Mouse (Mus musculus): ENCODE measurements around the gene Lrp1.

The Lrp1 gene

DNA sequence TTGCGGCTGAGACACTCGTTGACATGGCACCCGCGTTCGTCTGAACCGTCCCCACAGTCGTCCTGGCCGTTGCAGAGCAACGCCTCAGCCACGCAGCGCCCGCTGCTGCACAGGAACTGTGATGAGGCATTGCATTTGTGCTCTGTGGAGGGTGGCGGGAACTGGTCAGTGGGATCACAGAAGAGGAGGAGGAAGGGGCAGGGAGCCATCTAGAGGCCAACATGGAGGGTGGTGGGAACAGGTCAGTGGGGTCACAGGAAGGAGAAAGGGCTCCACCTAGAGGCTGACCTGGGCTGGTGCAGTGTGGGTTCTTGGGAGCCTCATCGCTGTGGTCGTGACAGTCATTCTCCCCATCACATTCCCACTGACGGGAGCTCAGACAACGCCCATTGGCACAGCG, 65.2 kb downstream of the Lrp1 start:
- DNase-seq (ENCODE audit: low spot score) = no peak

DNA sequence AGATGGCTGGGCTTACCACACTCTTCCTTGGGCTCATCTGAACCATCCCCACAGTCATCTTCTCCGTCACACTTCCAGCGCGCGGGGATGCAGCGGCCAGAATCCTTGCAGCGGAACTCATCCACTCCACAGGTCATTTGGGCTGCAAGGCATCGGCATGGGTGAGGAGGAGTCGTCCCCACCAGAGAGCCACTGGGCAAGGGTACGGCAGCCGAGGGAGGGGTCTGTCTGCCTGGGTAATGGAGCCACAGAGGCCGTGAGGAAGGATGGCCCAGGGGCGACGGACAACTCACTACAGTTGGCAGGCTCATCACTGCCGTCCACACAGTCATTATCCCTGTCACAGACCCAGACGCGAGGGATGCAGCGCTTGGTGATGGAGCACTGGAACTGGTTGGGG, 71.1 kb downstream of the Lrp1 start:
- DNase-seq (ENCODE audit: low spot score) = no peak

DNA sequence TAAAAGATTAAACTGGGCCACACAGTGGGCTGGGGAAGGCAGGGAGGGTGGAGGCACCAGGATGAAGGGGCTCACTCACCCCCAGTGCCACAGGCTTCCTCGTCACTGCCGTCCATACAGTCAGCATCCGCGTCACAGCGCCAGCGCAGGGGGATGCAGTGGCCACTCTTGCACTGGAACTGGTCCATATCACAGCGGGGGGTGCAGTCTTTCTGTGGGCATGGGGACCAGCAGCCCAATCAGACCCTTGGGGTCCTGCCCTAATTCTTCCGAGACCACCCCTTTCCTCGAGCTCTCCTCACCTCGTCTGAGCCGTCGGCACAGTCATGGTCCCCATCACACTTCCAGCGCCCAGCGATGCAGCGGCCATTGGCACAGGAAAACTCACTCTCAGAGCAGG, 72.7 kb downstream of the Lrp1 start:
- no peak for DNase-seq (ENCODE audit: low spot score)

DNA sequence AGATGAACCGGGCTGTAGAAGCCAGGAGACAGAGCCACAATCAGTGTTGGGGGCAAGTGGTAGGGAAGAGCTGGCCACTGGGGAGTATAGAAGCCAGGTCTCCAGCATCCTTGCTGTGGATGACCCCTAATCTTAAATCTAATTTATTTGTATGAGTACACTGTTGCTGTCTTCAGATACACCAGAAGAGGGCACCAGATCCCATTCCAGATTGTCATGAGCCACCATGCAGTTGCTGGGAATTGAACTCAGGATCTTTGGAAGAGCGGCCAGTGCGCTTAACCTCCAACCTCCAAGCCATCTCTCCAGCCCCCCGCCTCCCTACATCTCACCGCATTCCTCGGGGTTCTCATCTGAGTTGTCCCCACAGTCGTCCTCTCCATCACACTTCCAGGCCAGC, 74.4 kb downstream of the Lrp1 start:
- DNase-seq (ENCODE audit: low spot score) = no peak

DNA sequence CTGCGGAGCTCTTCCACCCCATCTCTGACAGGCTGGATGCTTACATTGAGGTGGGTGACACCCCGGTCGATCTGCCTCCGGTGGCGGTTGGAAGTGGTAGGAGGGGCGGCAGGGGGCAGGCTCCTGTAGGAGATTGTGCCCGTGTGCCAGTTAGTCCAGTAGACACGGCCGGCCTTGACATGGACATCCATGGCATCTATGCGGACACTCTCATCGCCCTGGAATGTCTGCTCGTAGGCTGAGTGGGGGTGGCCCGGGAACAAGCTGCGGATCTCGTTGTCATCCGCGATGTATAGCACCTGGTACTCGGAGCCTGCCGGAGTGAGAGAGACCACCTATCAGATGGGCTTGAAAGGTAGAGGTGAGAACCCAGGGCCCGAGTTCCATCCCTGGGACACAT, 76.6 kb downstream of the Lrp1 start:
- no peak for DNase-seq (ENCODE audit: low spot score)

DNA sequence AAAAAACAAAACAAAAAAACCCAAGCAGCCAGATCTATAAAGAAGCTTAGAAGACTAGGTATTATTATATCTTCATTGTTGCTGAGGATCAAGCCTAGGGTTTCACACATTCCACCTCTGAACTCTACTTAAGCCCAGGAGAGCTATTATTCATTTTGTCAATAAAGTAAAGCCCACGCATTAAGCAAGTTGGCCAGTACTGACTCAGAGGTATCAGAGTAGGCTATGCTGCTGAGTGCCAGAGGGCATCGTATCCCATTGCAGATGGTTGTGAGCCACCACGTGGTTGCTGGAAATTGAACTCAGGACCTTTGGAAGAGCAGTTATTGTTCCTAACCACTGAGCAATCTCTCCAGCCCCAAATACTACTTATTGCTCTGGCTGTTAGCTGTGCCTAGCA, 77.0 kb downstream of the Lrp1 start:
- no peak for DNase-seq (ENCODE audit: low spot score)

DNA sequence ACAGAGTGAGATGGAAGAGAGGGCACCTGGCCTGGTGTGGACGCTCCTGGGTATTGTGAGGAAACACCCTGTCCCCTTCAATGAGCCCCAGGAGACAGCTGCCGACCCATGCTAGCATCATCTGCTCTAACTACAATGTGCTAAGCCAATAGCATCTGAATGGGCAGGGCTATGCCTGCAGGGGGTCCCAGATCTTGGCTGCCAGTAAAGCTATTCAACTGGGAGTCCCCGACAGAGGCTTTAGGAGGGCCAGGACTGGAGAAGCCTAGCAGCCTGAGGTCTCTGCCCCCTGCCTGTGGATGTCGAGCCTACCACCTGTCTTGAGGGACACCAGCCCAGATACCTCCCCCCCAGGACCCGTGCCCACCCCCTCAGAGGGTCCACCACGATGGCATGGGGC, 78.2 kb downstream of the Lrp1 start:
- no peak for DNase-seq (ENCODE audit: low spot score)

DNA sequence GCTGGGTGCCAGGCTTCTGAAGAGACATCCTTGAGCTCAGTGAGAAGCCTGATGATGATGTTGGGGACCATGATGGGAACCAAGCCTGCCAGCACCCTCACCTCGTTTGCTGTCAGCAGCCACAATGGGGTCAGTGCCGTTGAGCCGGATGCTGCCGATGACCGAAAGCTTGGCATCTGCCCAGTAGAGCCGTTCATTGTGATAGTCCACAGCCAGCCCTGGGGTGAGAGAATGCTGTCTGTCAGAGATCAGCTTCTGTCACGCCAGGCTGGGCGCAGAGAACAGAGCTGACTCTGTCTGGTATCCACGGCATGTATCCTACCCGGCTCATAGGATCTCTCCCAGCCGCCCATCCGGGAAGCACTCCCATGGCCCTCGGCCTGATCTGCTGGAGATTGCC, 78.9 kb downstream of the Lrp1 start:
- no peak for DNase-seq (ENCODE audit: low spot score)

DNA sequence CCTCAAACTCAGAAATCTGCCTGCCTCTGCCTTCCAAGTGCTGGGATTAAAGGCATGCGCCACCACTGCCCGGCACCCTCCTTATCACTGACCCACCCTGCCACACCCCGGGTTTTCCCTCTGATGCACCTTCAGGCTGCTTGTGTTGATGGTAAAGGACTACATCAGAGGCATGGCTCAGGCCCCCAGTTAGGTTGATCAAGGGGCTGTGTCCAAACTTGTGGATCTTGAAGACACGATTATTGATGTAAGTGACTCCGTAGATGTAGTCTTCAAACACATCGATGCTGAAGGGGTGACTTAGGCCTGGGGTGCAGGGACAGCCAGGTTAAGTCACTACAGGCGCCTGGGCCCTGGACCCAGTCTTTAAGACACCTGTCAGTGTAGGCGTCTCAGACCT, 79.4 kb downstream of the Lrp1 start:
- DNase-seq (ENCODE audit: low spot score) = no peak

DNA sequence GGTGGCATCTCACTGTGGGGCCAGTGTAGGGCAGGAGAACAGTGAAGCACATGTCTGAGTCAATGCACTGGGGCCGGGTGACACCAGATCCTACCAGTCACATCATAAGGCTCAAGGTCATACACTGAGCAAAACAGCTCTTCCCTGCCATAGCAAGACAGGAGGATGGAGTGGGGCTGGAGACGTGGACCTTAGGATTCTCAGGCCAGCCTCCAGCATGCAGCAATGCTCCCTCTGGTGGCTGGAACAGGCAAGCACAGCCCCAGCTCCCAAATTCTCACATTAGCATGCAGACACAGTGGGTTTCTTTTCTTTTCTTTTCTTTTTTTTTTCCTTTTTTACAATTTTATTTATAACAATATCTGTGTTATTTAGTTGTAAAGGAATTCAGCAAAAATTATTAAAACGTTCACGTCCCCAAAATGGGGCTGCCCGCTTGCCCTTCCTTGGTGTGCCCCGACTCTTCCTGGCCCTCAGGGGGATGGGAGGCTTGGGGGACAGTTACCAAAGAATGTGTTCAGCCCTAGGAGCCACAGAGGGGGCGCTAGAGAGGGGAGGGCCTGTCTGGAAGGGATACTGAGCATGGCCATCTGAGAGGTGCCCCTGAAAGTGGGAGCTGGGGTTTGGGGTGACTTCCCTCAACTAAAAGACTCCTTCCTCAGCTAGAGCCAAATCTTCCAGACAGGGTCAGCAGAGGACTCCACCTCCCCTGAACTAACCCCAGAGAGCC, 82.9 kb downstream of the Lrp1 start:
- peak; percentile 79 for DNase-seq (ENCODE audit: low spot score)

DNA sequence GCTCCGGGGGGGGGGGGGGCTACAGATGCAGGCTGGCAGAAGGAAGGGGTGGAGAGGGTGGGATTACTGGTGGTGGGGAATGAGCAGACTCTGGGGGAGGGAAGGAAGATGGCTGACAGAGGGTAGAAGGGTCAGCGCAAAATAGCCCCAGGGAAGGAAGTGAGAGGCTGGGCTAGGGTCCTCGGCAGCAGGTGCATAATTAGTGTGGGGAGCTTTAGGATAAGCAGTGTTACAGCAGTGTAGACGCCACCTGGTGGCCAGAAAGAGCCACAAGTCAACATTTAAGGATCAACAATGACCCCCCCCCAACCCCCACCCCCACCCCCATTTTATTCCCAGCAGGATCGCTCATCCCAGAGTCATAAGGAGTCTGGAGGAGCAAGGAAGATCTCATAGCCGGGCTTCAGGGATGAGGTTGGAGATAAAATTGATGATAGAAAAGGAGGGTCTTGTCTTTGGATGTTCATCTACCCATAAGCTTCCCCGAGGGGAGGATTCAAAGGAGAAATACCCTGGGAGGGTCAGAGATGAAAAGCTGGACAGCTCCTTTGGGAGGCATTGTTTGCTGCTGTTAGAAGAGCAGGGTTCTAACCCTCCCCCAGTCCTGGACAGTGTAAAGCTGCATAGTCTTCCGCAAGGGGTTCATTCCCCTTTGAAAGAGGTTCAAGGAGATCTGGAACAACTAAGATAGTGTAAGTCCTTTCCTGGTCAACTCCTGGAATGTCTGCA, 84.2 kb downstream of the Lrp1 start:
- DNase-seq (ENCODE audit: low spot score) = peak; percentile 29

DNA sequence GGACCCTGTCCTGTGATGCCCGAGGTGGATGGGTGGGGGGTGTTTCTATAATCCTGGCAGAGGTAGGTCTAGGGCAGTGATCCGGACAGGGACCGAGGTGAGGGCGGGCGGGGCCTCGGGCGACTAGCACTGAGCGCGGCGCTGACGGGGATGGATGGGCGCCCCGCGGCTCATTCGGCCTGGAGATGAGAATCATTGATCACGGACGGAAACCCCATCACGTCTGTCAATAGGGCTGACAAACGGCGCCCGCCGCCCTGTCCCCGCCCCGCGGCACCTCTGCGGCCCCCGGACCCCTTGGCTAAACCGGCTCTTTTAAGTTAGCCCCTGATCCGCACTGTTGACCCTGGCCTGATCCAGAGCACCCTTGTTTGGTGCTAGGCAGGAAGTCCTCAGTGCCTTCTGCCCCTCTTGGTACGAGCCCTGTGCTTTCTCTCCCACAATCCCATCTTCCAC, 86.0 kb downstream of the Lrp1 start:
- DNase-seq (ENCODE audit: low spot score) = no peak

DNA sequence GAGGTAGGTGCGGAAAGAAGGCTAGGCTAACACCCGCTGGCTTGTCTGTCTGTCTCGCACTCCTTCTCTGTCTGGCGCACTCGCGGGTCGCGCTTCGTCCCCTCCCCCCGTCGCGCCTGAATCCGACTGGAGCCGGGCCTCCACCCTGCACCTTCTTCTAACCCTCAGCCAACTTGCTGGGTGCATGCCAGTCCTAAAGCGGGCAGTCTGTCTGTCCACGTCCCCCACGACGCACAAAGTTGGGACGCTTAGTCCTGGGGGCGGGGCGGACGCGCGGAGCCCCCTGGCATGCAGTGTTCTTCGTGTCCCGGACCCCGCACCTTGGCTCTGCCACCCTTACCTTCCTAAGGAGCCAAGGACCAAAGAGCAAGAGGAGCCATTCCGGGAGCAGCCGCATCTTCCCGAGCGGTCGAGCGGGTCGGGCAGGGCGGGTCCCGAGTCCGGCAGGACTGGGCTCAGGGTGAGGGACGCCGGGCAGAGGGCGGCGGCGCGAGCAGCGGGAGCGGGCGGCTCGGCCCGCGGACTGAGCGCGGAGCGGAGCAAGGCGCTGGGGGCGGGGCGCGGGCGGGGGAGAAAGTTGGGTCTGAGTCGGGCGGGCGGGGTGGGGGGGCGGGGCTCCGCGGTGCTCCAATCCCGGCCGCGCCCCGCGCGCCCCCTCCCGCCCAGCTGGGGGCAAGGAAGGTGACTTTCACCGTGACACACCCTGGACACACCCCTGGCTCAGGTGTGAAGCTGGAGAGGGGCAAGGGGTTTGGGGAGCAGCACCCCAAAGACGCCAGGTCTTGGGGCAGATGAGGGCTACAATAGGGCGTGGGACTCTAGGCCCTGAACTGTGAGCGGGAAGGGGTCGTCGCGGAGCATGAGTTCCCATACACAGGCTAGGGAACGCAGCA, 86.7 kb downstream of the Lrp1 start, which contains the start of gene Nxph4:
Gene Nxph4, minus strand, starts transcription at position 524 of the 893 bp plus-strand sequence.
- no peak for DNase-seq (ENCODE audit: low spot score)

DNA sequence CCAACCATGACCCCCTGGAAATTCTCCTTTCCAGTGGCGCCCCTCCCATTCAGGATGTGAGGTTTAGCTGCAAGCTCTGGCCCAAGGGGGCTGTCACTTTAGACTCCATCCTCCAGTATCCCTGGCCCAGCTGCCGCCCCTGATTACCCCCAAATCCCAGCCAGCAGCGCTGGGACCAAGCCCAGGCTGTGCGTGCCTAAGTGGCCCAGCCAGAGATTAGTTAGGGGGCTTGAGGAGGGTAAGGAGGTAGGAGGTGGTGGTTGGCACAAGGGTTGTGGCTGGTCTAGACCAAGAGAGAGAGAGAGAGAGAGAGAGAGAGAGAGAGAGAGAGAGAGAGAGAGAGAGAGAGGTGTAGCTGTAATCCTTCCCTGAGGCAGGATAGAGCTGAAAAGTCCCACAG, 89.4 kb downstream of the Lrp1 start:
- no peak for DNase-seq (ENCODE audit: low spot score)

DNA sequence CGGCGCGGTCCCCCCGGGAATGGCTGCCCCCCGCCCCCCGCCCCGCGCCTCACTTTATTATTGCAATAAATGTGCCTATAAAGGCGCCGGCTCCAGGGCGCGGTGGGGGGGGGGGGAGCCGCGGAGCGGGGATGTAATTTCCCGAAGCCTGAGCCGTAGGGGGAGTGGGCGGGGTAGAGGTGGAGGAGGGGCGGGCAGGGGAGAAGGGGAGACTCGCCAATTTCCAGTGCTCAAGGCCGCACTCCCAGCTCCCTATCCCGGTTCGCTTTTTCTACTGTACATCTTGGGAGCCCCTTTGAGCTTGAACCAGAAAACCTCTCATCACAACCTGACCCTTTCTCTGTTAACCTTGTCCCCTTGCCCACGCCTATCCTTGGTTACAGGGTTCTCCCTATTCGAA, 90.0 kb downstream of the Lrp1 start:
- DNase-seq (ENCODE audit: low spot score) = no peak

DNA sequence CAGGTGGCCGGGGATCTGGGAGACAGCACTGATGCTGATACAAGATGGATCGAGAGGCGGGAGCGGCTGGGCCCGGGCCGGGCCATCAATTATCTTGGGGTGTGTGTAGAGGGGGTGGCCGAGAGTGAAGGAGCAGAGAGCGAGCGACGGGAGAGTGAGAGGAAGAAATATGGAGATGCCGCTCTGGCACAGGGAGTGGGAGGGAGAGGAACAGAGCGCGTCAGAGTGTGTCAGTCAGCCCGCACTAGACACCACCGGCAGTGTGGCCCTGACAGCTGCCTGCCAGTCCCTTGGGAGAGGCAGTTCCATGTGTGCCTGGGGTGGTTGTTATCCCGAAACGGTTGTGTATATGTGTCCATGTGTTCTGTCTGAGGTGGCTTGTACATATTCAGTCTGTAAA, 93.5 kb downstream of the Lrp1 start:
- no peak for DNase-seq (ENCODE audit: low spot score)

DNA sequence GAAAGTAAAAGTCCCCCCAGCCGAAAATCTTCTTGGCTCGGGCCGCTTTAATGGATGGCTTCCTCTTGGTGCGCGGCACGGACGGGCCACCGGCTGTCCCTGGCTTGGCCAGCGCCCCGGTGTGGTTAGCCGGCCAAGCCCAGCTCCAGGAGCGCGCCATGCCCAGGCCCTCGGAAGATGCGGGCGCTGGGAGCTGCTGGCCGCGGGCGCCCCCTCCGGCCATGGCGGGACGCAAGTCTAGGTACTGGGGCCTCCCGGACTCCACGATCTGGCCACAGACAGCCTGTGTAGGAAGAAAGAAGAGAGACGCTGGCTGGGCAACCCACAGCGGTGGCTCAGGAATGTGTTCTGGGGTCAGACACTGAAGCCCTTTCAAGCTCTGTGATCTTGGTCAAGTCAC, 94.3 kb downstream of the Lrp1 start:
- no peak for DNase-seq (ENCODE audit: low spot score)

DNA sequence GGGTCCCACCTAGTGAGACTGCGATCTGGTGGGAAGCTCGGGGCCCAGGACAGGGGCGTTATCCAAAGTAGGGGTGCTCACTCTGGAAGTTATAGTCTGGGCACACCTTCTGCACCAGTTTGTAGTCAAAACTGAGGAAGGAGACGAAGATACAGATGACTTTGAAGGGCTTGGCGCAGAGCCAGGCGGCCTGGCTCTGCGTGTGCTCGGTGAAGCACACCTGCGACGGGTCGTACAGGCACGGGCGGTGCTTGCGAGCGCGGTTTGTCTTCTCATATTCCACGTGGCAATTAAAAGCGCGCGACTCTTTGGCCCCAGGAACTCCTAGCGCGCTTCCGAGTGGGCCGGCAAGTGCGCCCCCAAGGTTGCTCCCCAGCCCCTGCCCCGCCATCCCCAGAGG, 94.9 kb downstream of the Lrp1 start:
- DNase-seq (ENCODE audit: low spot score) = no peak

DNA sequence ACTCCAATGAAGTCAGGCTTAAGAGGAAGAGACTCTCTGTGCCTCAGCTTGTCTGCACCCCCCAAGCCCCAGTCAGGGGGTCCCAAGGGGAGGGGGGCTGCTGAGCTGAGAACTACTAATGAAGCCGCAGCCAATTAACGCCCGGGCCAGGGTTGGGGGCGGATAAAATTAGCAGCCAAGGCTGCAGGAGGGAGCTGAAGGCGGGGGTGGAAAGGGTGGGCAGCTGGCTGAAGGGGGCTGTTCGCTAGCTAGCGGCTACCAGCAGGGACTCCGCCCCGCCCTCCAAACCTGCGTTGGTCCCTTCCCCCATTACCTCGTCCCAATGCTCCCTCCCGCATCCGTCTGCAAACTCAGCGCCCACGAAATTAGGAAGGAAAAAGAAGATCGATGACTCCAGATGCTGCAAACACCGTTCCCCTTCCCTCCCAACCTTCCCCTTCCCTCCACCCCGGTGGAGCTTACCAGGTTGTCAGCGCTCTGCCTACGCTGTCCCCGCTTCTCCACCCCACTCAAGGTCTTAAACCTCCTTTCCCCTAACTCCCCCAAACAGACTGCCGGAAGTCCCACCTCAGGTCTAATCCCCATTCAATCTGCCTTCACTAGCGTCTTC, 96.2 kb downstream of the Lrp1 start:
- no peak for DNase-seq (ENCODE audit: low spot score)

DNA sequence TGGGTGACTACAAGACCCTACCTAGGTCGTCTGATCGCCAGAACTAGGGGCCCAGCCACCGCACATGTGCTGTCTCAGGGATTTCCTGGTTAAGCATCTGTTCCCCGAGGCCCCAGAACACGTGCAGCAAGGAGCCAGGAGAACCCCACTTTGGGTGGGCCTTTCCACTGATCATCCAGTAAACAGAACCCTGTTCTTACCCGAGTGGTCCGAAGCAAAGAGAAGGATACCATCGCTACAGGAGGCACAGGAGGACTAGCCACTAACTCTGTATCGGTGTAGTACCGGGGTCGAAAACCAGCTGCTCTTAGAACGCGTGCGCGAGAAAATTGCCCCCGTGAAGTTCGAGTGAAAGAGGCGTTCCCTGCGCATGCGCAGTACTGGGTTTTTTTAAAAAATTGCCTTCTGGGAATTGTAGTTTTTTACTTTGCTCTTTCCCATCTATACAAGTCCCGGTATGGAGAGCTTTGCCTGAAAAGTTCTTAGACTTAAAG, 98.8 kb downstream of the Lrp1 start, which contains the start of gene Shmt2:
Gene Shmt2, minus strand, starts transcription at position 357 of the 494 bp plus-strand sequence.
- peak; percentile 82 for DNase-seq (ENCODE audit: low spot score)

DNA sequence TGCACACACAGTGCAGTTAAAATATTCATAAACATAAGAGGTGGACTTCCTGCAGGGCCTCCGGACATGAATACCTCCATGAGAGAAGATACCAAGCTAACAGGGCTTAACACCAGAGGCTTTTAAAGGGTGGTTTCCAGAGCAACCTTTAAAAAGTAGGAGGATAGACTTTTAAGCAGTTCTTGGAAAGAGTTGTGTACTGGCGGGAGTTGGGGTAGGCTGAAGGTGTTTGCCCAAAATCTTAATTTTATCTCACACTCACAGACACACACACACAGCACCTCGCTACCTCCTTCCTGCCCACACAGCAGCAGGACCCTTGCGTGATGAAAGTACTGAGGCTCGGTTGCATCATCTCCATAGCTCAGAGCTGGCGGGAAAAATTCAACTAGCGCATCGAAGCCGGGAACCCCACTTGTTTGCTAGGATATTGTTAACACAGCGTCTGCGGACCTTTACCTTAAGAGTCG, 99.3 kb downstream of the Lrp1 start:
- DNase-seq (ENCODE audit: low spot score) = no peak

Measured in lung, postnatal 25 days (tissue).